Mouse (Mus musculus) skeletal muscle tissue, postnatal 0 days (tissue): ENCODE results near the gene Ifnar2. TPM values are rescaled to one million over a fixed set of nuclear protein-coding genes. Genes with fewer than 3 reads are reported as not detected.

ENCODE experiments used
- polyA plus RNA-seq: library from polyadenylated mRNA; unstranded; fragments of >200 nt; fragmentation: Nextera tagmentation; extraction: Ambion mirVana; gene quantifications from 2 replicates; pipeline ENCODE4 v1.2.1, GENCODE M21; 2015

Gene Ifnar2
- polyA plus RNA-seq, result 40.4 and 44.8 TPM in 2 replicates

GRCm38 (mm10) chr16:91372577-91373472 is at the start of gene Ifnar2:
Gene Ifnar2 (plus strand): TSS chr16:91372783.

DNA sequence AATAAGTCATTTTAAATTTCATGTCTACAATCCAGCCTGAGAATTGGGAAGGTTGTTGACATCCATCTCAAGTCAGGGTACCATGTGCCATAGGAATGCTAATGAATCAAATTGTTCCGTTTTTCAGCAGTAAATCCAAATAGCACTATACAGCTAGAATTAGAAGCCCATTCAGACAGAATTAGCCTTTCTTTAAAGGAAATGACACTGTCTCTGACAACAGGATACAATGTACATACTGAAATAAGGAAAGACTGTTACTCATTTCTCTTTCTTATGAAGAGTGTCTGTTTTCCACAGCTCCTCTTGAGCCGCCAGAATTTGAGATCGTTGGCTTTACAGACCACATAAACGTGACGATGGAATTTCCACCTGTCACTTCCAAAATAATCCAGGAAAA is 18.8 kb downstream of the Ifnar2 start, which contains the start of gene Gm21970:
Gene Gm21970 (plus strand): TSS at position 301 of the 400 bp plus-strand sequence.

DNA sequence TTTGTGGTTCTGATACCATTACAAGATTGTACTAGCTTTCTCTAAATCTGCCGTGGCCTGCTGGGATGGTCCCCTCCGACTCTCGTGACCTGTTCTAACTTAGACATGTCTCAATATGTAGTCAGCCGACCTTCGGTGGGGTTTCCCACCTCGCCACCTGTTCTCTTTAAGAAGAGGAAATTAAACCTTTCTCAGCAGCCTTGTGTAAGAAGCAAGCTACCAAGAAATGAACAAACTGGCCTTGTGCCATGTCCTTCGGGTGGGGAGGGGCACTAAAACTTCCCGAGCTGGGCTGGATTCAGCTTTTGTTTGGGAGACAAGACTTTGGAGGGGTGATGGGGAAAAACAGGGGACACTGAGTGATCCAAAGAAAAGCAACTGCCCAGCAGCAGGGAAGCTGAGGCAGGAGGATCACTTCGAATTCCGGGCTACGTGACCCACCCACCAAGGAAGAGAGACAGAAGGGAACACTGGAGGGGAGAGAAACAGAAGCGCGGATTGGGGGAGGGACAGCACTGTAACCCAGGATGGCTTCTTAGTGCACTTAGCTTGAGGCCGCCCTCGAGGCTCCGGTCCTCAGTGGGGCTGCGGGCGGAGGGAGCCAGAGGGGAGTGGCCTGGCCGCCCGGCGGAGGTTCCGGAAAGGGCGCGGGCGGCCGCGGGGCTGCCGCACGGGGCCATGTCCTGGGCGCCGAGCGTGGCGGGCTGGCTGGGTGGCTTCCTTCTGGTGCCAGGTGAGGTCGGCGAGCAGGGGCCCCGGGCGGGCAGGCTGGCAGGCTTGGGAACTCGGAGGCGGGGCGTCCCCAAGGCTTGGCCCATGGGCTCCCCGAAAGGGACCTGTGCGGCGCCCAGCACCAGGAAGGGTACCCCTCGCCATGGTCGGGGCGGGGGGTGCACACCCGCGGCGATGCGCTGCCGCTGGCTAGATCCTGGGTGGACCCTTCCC is 33.3 kb downstream of the Ifnar2 start, which contains the start of gene Il10rb:
Gene Il10rb (plus strand): TSS at position 525 of the 945 bp plus-strand sequence.

Other genes with a start within 250 kb of the Ifnar2 start
- not detected in 2 replicates for gene Olig2, start 147.3 kb upstream of the Ifnar2 start, polyA plus RNA-seq
- not detected in 2 replicates for gene Olig1, start 103.0 kb upstream of the Ifnar2 start, polyA plus RNA-seq
- gene Gm21970, start 18.9 kb downstream of the Ifnar2 start, polyA plus RNA-seq, result not detected in 2 replicates
- gene Il10rb, start 33.4 kb downstream of the Ifnar2 start, polyA plus RNA-seq, result 32.1 and 34.0 TPM in 2 replicates
- gene Ifnar1, start 112.5 kb downstream of the Ifnar2 start, polyA plus RNA-seq, result 24.4 and 26.4 TPM in 2 replicates
- 48.0 and 54.0 TPM in 2 replicates for gene Ifngr2, start 174.3 kb downstream of the Ifnar2 start, polyA plus RNA-seq
- gene Tmem50b, start 225.0 kb downstream of the Ifnar2 start, polyA plus RNA-seq, result 11.7 and 12.3 TPM in 2 replicates
- 4.1 and 5.5 TPM in 2 replicates for gene Dnajc28, start 246.2 kb downstream of the Ifnar2 start, polyA plus RNA-seq